Mouse (Mus musculus): Measurements from ENCODE around the gene Epb41l3.

Gene Epb41l3

GRCm38 (mm10) chr17:69075501-69076237, at the start of gene Epb41l3:
TSS of gene Epb41l3 (plus strand) at chr17:69075683.
- DNase-seq (ENCODE audit: low read depth) = no peak

- no peak for DNase-seq (ENCODE audit: low read depth)
Measured at GRCm38 (mm10) chr17:69038760-69039675, 36.5 kb upstream of the Epb41l3 start.

GRCm38 (mm10) chr17:69041516-69041915, 34.0 kb upstream of the Epb41l3 start:
- no peak for DNase-seq (ENCODE audit: low read depth)

DNA sequence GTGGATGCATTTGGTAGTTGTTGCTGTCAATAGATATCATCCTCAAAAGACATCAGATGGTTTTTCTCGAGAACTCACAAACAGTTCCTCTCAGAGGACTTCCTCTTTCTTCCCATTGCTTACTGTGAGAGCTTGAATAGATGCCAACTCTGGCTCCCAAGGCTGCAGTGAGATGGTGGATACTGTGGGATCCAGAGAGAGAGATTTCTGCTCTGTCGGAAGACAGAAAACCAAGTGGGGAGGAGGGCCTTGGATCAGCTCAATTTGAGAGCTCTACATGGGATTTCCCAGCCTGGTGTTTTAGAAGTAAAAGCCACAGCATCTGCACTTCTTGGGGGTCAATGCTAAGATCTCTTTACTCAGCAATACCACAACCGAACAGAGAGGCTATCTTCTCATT, 26.7 kb upstream of the Epb41l3 start:
- DNase-seq (ENCODE audit: low read depth) = no peak

GRCm38 (mm10) chr17:69054029-69054428, 21.5 kb upstream of the Epb41l3 start:
- DNase-seq (ENCODE audit: low read depth) = no peak

- DNase-seq (ENCODE audit: low read depth) = no peak
Measured at GRCm38 (mm10) chr17:69059760-69060159, 15.7 kb upstream of the Epb41l3 start.

DNA sequence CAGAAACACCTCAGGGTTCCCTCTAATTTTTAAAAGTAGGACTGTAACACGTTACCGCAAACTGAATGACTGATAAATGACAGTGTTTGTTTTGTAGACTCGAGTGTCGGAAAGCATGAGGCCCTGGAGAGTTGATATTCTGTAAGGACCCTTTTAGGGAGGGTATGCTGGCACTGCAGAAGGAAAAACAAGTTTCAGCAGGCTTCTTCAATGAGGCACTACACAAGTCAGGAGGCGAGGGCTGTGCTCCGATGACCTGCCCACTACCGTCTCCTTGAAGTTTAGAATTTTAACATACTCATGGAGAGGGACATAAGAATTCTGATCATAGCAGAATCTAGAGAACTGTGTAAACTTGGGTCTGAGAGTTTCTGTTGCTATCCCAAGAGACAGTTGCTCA, 15.1 kb upstream of the Epb41l3 start:
- no peak for DNase-seq (ENCODE audit: low read depth)

DNA sequence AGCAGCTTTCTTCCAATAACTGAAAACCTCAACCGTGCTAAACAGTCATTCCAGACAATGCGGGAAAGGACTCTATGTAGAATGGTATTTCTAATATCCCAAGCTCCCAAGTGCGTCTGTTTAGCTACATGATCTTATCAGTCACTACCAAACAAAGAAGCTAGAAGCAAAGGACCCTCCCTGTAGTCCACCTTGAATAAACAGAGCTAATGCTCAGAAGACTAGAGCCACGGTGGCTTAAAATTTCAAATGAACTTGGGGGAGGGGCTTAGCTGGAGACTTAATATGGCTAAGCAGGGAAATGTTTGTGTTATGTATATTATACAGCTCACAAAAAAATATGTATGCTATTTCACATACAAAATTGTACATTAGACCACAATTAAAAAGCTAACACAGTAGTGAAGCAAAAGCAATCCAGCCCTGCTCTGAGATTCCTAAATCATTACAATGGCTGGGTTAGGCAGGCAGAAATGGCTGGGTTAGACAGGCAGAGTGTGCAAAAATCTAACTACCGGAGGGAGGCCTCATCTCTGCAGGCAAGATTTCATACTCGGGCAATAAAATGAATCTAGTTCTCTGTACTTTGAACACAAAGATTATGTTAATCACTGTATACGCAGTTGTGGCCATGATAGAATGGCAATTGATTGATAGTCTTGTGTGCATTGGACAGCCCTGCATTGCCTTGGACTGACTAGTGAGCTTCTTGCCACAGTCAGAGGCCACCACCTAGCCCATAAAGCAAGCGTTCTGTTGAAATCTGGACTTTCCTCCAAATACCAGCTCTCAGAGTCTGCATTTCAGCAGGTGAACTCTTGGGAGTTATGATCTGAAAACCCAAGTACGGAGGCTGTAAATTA, 13.4 kb upstream of the Epb41l3 start:
- no peak for DNase-seq (ENCODE audit: low read depth)

- DNase-seq (ENCODE audit: low read depth) = no peak
Measured at GRCm38 (mm10) chr17:69067937-69068739, 7.3 kb upstream of the Epb41l3 start.

DNA sequence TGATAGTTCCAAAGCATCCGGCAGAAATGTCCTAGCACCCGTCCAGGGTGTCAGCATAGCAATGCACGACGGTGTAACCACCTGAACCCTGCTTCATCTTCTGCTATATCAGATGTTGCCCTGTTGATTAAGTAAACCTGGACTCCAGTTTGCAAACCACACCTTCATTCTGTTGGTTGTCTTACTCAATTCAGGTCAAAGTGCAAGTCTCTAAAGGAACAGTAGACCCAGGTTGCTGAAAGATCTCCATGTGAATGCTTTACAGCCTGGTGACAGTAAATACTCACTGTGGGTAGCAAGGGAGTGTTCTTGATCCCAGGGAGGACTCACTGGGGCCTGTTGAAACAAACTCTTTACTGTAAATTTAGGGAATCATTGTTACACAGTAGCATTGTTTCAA, 1.4 kb upstream of the Epb41l3 start:
- no peak for DNase-seq (ENCODE audit: low read depth)

DNA sequence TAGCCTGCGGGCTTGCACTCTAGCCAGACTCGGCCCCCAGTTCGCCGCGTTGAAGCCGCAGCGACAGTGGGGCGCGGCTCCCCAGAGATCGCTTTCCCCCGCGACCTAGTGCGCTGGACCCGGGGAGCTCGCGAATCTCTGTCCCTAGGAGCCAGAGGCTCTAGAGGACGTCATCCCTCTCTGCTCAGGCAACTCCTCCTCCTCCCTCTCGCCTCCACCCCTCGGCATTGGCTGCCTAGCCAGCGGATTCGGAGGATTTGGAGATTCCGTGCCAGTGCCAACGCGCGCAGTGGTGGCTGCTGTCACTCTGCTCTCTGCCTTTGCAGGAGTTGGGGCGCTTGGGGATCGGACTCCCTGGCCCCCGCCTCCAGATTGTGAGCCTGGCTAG, 749 bp downstream of the Epb41l3 start:
- DNase-seq (ENCODE audit: low read depth) = no peak

GRCm38 (mm10) chr17:69076747-69077543, 1.5 kb downstream of the Epb41l3 start:
- DNase-seq (ENCODE audit: low read depth) = no peak

- no peak for DNase-seq (ENCODE audit: low read depth)
Measured at GRCm38 (mm10) chr17:69077544-69077920, 2.0 kb downstream of the Epb41l3 start.

DNA sequence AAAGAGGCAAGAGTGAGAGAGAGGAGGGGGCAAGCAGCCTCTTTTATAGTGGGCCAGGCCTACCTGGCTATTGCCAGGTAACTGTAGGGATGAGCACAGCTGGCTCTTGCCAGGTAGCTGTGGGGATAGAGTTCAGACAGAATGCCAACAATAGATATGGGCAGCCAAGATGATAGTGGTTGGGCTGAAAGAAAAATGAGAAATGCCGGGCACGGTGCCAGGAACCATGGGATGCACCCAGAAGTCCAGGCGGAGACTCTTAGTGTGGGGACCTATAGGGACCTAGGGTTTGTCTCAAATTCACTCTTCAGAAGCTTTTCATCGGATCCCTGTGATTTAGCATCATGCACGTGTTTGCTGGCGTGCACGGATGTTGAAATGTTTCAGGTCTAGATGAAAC, 6.8 kb downstream of the Epb41l3 start:
- DNase-seq (ENCODE audit: low read depth) = no peak

DNA sequence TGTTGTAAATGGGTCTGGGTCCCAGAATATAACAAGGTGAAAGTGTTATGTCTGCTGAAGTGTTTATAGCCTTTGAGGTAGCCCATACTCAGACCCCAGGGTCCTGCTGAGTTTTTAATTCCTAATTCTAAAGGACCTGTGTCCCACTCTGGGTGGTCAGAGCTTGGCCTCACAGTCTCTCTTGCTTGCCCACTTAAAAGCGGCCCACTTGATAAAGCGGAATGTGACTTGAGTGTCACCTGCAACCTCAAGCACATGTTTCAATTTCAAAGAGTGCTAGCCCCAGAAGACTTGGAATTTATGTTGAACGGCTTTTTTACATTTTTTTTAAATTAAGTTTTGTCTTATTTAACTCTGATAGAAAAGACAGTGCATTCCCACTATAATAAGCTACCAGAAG, 16.1 kb downstream of the Epb41l3 start:
- DNase-seq (ENCODE audit: low read depth) = no peak

DNA sequence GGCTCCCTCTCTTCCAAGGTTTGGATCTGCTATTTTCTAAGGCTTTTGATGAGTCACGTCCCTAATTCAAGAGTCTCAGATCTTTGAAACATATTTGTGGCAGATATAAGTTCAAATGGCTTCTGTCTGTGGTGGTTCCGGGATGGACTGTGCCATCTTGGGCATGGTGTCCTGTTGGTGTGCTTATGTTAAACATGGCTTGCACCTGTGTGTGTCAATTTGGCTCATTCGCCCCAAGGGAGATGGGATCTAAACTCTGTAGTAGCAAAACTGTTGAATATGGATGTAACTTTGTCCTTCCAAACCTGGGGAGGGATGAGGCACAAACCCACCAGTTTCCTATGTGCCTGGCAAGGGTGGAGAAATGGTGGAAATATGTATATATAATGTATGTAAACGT, 21.6 kb downstream of the Epb41l3 start:
- no peak for DNase-seq (ENCODE audit: low read depth)

- no peak for DNase-seq (ENCODE audit: low read depth)
Measured at GRCm38 (mm10) chr17:69097955-69098354, 22.5 kb downstream of the Epb41l3 start.

DNA sequence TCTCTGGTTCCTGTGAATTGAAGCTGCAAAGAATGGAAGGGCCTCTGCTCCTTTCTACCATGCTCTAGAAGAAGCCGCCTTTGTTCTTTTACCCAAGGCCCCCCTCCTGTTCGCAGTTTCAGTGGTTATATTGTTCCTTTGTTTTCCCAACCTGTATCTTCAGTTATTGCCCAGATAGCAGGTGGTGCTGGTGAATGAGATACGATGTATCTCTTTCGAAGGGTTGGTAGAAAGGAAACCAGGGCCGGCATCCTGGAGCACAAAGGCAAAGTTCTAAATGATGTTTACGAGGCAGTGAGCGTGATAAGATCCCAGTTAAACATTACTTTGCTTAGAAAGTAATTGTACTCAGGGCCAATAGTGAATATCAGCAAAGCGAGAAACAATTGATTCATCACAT, 27.8 kb downstream of the Epb41l3 start:
- DNase-seq (ENCODE audit: low read depth) = no peak

GRCm38 (mm10) chr17:69105035-69105798, 29.7 kb downstream of the Epb41l3 start:
- DNase-seq (ENCODE audit: low read depth) = no peak

Data from naive thymus-derived CD4-positive, alpha-beta T cell, adult 2 months (primary cell).